Mouse (Mus musculus) neural tube, embryonic 13.5 days (tissue): ENCODE results near the gene Ttll12. TPM values are rescaled to one million over a fixed set of nuclear protein-coding genes. Genes with fewer than 3 reads are reported as not detected.

Experiments used
- ATAC-seq: fragments of 200-750 bp; cut with Nextera tagmentation; 2 replicates; pipeline ENCODE4 v1.8.0; 2017; ENCODE audit warnings: low read depth, mild to moderate bottlenecking, moderate TSS enrichment, moderate library complexity
- H3K27ac ChIP-seq: fragments of 300-500 bp; sonication (generic); replicated peaks from 2 replicates; pipeline ENCODE4 v1.5.1; 2015; ENCODE audit warnings: moderate library complexity, mild to moderate bottlenecking, inconsistent platforms
- H3K27me3 ChIP-seq: fragments of 300-500 bp; sonication (generic); 2 replicates; pipeline ENCODE4 v1.6.1; 2015; ENCODE audit warnings: mild to moderate bottlenecking, inconsistent platforms
- H3K36me3 ChIP-seq: fragments of 300-500 bp; sonication (generic); 2 replicates; pipeline ENCODE4 v1.6.1; 2015; ENCODE audit warnings: mild to moderate bottlenecking, inconsistent platforms
- H3K4me1 ChIP-seq: fragments of 300-500 bp; sonication (generic); replicated peaks from 2 replicates; pipeline ENCODE4 v1.6.1; 2015; ENCODE audit warnings: inconsistent platforms
- H3K4me2 ChIP-seq: fragments of 300-500 bp; sonication (generic); 2 replicates; pipeline ENCODE4 v1.6.1; 2015; ENCODE audit warnings: inconsistent platforms, mild to moderate bottlenecking, moderate library complexity
- H3K4me3 ChIP-seq: fragments of 300-500 bp; sonication (generic); 2 replicates; pipeline ENCODE4 v1.5.1; 2015; ENCODE audit warnings: mild to moderate bottlenecking, inconsistent platforms
- H3K9ac ChIP-seq: fragments of 300-500 bp; sonication (generic); 2 replicates; pipeline ENCODE4 v1.6.1; 2015; ENCODE audit warnings: moderate library complexity, mild to moderate bottlenecking, inconsistent platforms
- H3K9me3 ChIP-seq: fragments of 300-500 bp; sonication (generic); 2 replicates; pipeline ENCODE4 v1.6.1; 2016; ENCODE audit warnings: inconsistent platforms
- WGBS: fragments of 180-500 bp; shearing (Covaris S2); methylation state at CpG from one replicate; pipeline ENCODE4 v1.1.7; 2015; 5-methylcytosine and 5-hydroxymethylcytosine counted together
- polyA plus RNA-seq: library from polyadenylated mRNA; unstranded; fragments of >200 nt; fragmentation: Nextera tagmentation; extraction: Ambion mirVana; gene quantifications from 2 replicates; pipeline ENCODE4 v1.2.1, GENCODE M21; 2015

Gene Ttll12
- polyA plus RNA-seq, 1 experiment from 2014 or later, result 37.3 TPM

GRCm38 (mm10) chr15:83592260-83593188 lies 2.4 kb downstream of the Ttll12 start:
- H3K36me3 ChIP-seq, result peaks cover 24% of the 10 kb centered on the region
- peak overlapping the region; percentile 72 for H3K4me2 ChIP-seq
- peak overlapping the region; percentile 80 for H3K4me3 ChIP-seq
- 84% methylated on average over 8 of the region's 8 CpGs for WGBS
- no peak for ATAC-seq
- H3K27me3 ChIP-seq, result no peaks in the 10 kb centered on the region
- no peak overlapping the region for H3K27ac ChIP-seq
- peaks cover 34% of the 10 kb centered on the region for H3K4me1 ChIP-seq
- H3K9ac ChIP-seq, result peak overlapping the region; percentile 84
- no peaks in the 10 kb centered on the region for H3K9me3 ChIP-seq

GRCm38 (mm10) chr15:83591758-83592157 lies 3.2 kb downstream of the Ttll12 start:
- Histone ChIP-seq H3K27me3 (no peaks in the 10 kb centered on the region), H3K36me3 (peaks cover 32% of the 10 kb centered on the region), H3K4me3 (no peak overlapping the region), H3K4me2 (no peak overlapping the region), H3K9me3 (no peaks in the 10 kb centered on the region), H3K9ac (no peak overlapping the region; the same call in 1 of the 2 replicates), H3K27ac (no peak overlapping the region), H3K4me1 (peaks cover 34% of the 10 kb centered on the region)
- 86% methylated on average over 6 of the region's 6 CpGs for WGBS
- no peak for ATAC-seq

- ATAC-seq, result no peak
- H3K27me3 ChIP-seq, result no peaks in the 10 kb centered on the region
- H3K36me3 ChIP-seq, result peaks cover 41% of the 10 kb centered on the region
- no peaks in the 10 kb centered on the region for H3K9me3 ChIP-seq
- no peak overlapping the region for H3K4me2 ChIP-seq
- no peak overlapping the region for H3K9ac ChIP-seq
- 92% methylated on average over 4 of the region's 4 CpGs for WGBS
- no peak overlapping the region for H3K27ac ChIP-seq
- H3K4me3 ChIP-seq, result no peak overlapping the region
- H3K4me1 ChIP-seq, result peaks cover 32% of the 10 kb centered on the region
Measured at GRCm38 (mm10) chr15:83590841-83591240, 4.1 kb downstream of the Ttll12 start.

- no peak overlapping the region for H3K4me3 ChIP-seq
- no peaks in the 10 kb centered on the region for H3K9me3 ChIP-seq
- H3K4me2 ChIP-seq, result no peak overlapping the region
- ATAC-seq, result no peak
- peaks cover 89% of the 10 kb centered on the region for H3K36me3 ChIP-seq
- H3K27me3 ChIP-seq, result no peaks in the 10 kb centered on the region
- H3K4me1 ChIP-seq, result no peaks in the 10 kb centered on the region
- no peak overlapping the region for H3K27ac ChIP-seq
- 90% methylated on average over 6 of the region's 6 CpGs for WGBS
- no peak overlapping the region for H3K9ac ChIP-seq
Measured at GRCm38 (mm10) chr15:83584741-83585220, 10.2 kb downstream of the Ttll12 start.

- Histone ChIP-seq H3K27ac (no peak overlapping the region), H3K4me3 (no peak overlapping the region), H3K4me2 (no peak overlapping the region), H3K27me3 (no peaks in the 10 kb centered on the region), H3K36me3 (peaks cover 97% of the 10 kb centered on the region), H3K9me3 (no peaks in the 10 kb centered on the region), H3K9ac (no peak overlapping the region), H3K4me1 (no peaks in the 10 kb centered on the region)
- WGBS, result 82% methylated on average over 8 of the region's 8 CpGs
- no peak for ATAC-seq
Measured at GRCm38 (mm10) chr15:83583419-83584156, 11.4 kb downstream of the Ttll12 start.

GRCm38 (mm10) chr15:83582931-83583330 lies 12.0 kb downstream of the Ttll12 start:
- 89% methylated on average over 4 of the region's 4 CpGs for WGBS
- Histone ChIP-seq H3K27me3 (no peaks in the 10 kb centered on the region), H3K9ac (no peak overlapping the region), H3K4me2 (no peak overlapping the region), H3K27ac (no peak overlapping the region), H3K4me1 (no peaks in the 10 kb centered on the region), H3K4me3 (no peak overlapping the region), H3K9me3 (no peaks in the 10 kb centered on the region), H3K36me3 (peaks cover 97% of the 10 kb centered on the region)
- ATAC-seq, result no peak

GRCm38 (mm10) chr15:83576651-83577050 lies 18.3 kb downstream of the Ttll12 start:
- H3K27me3 ChIP-seq, result no peaks in the 10 kb centered on the region
- H3K4me3 ChIP-seq, result no peak overlapping the region
- no peak overlapping the region for H3K27ac ChIP-seq
- H3K4me2 ChIP-seq, result no peak overlapping the region
- no peaks in the 10 kb centered on the region for H3K4me1 ChIP-seq
- peaks cover 76% of the 10 kb centered on the region for H3K36me3 ChIP-seq
- no peak for ATAC-seq
- H3K9ac ChIP-seq, result no peak overlapping the region
- H3K9me3 ChIP-seq, result no peaks in the 10 kb centered on the region
- WGBS, result 91% methylated on average over 9 of the region's 9 CpGs

GRCm38 (mm10) chr15:83575543-83575942 lies 19.4 kb downstream of the Ttll12 start:
- Histone ChIP-seq H3K4me1 (no peaks in the 10 kb centered on the region), H3K4me3 (no peak overlapping the region), H3K9ac (no peak overlapping the region), H3K27ac (no peak overlapping the region), H3K27me3 (no peaks in the 10 kb centered on the region), H3K4me2 (no peak overlapping the region), H3K36me3 (peaks cover 65% of the 10 kb centered on the region), H3K9me3 (no peaks in the 10 kb centered on the region)
- ATAC-seq, result no peak
- WGBS, result 94% methylated on average over 8 of the region's 8 CpGs

- Histone ChIP-seq H3K27ac (no peak overlapping the region), H3K9me3 (no peaks in the 10 kb centered on the region), H3K27me3 (no peaks in the 10 kb centered on the region), H3K4me2 (no peak overlapping the region), H3K4me3 (no peak overlapping the region), H3K4me1 (no peaks in the 10 kb centered on the region), H3K9ac (no peak overlapping the region), H3K36me3 (peaks cover 58% of the 10 kb centered on the region)
- 84% methylated on average over 6 of the region's 6 CpGs for WGBS
- ATAC-seq, result no peak
Measured at GRCm38 (mm10) chr15:83574731-83575351, 20.1 kb downstream of the Ttll12 start.

GRCm38 (mm10) chr15:83573606-83574005 lies 21.4 kb downstream of the Ttll12 start:
- WGBS, result 94% methylated on average over 12 of the region's 12 CpGs
- no peak for ATAC-seq
- Histone ChIP-seq H3K9ac (no peak overlapping the region), H3K4me2 (no peak overlapping the region), H3K4me3 (no peak overlapping the region), H3K4me1 (no peaks in the 10 kb centered on the region), H3K27ac (no peak overlapping the region), H3K36me3 (peaks cover 46% of the 10 kb centered on the region), H3K9me3 (no peaks in the 10 kb centered on the region), H3K27me3 (no peaks in the 10 kb centered on the region)

GRCm38 (mm10) chr15:83572132-83572531 lies 22.8 kb downstream of the Ttll12 start:
- H3K9me3 ChIP-seq, result no peaks in the 10 kb centered on the region
- no peak for ATAC-seq
- no peak overlapping the region for H3K27ac ChIP-seq
- no peaks in the 10 kb centered on the region for H3K4me1 ChIP-seq
- H3K36me3 ChIP-seq, result peaks cover 31% of the 10 kb centered on the region
- no peaks in the 10 kb centered on the region for H3K27me3 ChIP-seq
- H3K9ac ChIP-seq, result no peak overlapping the region
- H3K4me2 ChIP-seq, result no peak overlapping the region
- WGBS, result 84% methylated on average over 4 of the region's 4 CpGs
- H3K4me3 ChIP-seq, result no peak overlapping the region

GRCm38 (mm10) chr15:83571636-83572035 lies 23.3 kb downstream of the Ttll12 start:
- Histone ChIP-seq H3K4me3 (no peak overlapping the region), H3K9me3 (no peaks in the 10 kb centered on the region), H3K9ac (no peak overlapping the region), H3K27ac (no peak overlapping the region), H3K4me2 (no peak overlapping the region), H3K4me1 (no peaks in the 10 kb centered on the region), H3K27me3 (no peaks in the 10 kb centered on the region), H3K36me3 (peaks cover 26% of the 10 kb centered on the region)
- 86% methylated on average over 5 of the region's 5 CpGs for WGBS
- ATAC-seq, result no peak
